Mouse (Mus musculus) right cerebral cortex, adult 18-20 months (tissue): Measurements from ENCODE around the gene Lsm12.

Experiments
- DNase-seq: peaks from one replicate; pipeline ENCODE4 v3.0.0; 2022; ENCODE audit warnings: mixed read lengths

Lsm12 gene

GRCm38 (mm10) chr11:102216056-102216885 lies 31.2 kb upstream of the Lsm12 start:
- DNase-seq: peak; percentile 83

- DNase-seq: peak; percentile 1
Observed at GRCm38 (mm10) chr11:102215511-102215910, 30.4 kb upstream of the Lsm12 start.

GRCm38 (mm10) chr11:102214430-102215156 lies 29.5 kb upstream of the Lsm12 start:
- no peak for DNase-seq

- no peak for DNase-seq
Observed at GRCm38 (mm10) chr11:102211936-102212341, 26.8 kb upstream of the Lsm12 start.

GRCm38 (mm10) chr11:102211011-102211410 lies 25.9 kb upstream of the Lsm12 start:
- DNase-seq: no peak

- no peak for DNase-seq
Observed at GRCm38 (mm10) chr11:102210185-102210584, 25.1 kb upstream of the Lsm12 start.

- DNase-seq: no peak
Observed at GRCm38 (mm10) chr11:102209742-102210141, 24.6 kb upstream of the Lsm12 start.

GRCm38 (mm10) chr11:102208846-102209245 lies 23.8 kb upstream of the Lsm12 start:
- no peak for DNase-seq

- peak; percentile 54 for DNase-seq
Observed at GRCm38 (mm10) chr11:102207825-102208777, 23.0 kb upstream of the Lsm12 start.

- DNase-seq: peak; percentile 29
Observed at GRCm38 (mm10) chr11:102206481-102206880, 21.4 kb upstream of the Lsm12 start.

GRCm38 (mm10) chr11:102201408-102201821 lies 16.3 kb upstream of the Lsm12 start:
- peak; percentile 87 for DNase-seq

- DNase-seq: no peak
Observed at GRCm38 (mm10) chr11:102199856-102200255, 14.8 kb upstream of the Lsm12 start.

GRCm38 (mm10) chr11:102198245-102198644 lies 13.1 kb upstream of the Lsm12 start:
- DNase-seq: no peak

- peak; percentile 65 for DNase-seq
Observed at GRCm38 (mm10) chr11:102196018-102196797, 11.1 kb upstream of the Lsm12 start.

GRCm38 (mm10) chr11:102193657-102194440 lies 8.8 kb upstream of the Lsm12 start:
- no peak for DNase-seq

GRCm38 (mm10) chr11:102190848-102191247 lies 5.8 kb upstream of the Lsm12 start:
- no peak for DNase-seq

GRCm38 (mm10) chr11:102189461-102190436 lies 4.7 kb upstream of the Lsm12 start, which contains the start of gene G6pc3:
Gene G6pc3, plus strand, starts transcription at chr11:102189620.
- peak; percentile 93 for DNase-seq

- DNase-seq: no peak
Observed at GRCm38 (mm10) chr11:102188980-102189379, 3.9 kb upstream of the Lsm12 start.

- DNase-seq: no peak
Observed at GRCm38 (mm10) chr11:102186235-102186634, 1.1 kb upstream of the Lsm12 start.

- DNase-seq: no peak
Observed at GRCm38 (mm10) chr11:102185677-102186076, 581 bp upstream of the Lsm12 start.
